Mouse (Mus musculus): Measurements from ENCODE around the gene Rab28.
A peak's percentile ranks its signal among the peaks of the same experiment; 100 is the strongest.
"Not testable (repeated sequence)": the region's sequence is repeated elsewhere in the genome, so short reads cannot be mapped to it uniquely, and the experiment has no call there.

Rab28 gene

DNA sequence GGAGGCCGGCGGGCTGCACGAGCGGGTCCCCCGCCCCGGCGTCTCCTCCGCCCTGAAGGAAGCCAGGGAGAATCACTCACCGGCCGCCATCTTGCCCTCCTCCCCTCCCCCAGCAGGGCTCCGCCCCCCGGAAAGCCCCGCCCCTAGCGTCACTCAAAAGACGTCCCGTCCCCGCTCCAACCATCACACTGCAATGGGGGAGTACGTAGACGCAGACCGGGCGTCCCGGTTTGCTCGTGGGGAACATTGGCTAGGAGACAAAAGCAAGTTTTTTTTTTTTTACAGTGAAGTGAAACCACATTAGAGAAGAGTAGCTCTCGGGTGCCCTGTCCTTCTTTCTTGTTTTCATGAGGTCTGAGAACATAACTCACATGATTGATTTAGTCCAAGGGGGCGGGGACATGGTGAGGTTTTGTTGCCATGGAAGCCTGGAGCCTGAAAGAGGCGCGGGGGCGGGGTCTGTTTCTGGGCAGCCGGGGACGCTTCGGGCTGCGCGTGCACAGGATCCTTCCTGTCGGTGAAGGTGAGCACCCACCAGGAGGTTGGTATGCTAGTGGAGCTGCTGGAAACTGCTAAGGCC lies at the start of gene Rab28:
Rab28 (minus strand) TSS at position 107 of the 580 bp plus-strand sequence.
- DNase-seq (ENCODE audit: low spot score in 2 of 2) = peak; percentile 95

DNA sequence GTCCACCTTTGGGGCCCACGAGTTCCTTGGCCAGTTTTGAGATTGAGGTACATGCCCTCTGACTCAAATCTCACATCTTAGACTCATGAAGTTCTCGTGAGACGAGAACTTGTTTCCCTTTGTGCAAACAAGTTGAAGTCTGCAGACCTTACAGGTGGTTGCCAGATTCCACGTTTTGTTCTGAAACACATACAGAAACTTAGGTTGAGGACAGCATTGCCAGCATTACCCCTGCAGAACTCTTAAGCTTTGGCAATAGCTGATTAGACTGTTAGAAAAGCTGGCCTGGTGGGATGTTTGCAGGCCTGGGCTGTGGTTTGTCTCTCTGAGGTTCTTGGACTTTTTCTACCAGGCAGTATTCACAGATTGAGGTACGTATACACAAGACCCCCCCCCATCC lies 49.4 kb upstream of the Rab28 start:
- no peak for DNase-seq (ENCODE audit: low spot score in 2 of 2)

DNA sequence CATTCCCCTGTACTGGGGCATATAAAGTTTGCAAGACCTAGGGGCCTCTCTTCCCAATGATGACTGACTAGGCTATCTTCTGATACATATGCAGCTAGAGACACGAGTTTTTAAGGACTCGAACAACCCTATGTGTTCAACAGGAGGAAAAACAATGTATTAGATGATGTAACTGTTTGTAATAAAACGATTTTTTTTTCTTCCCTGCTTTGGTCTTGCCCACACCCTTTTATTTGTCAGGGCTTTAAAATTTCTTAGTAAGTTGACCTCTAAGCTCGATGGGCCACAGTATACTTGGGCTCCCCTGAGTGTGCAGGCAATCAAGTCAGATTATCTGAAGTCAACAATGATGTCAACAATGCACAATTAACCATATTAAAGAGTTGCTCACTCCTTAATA lies 48.4 kb upstream of the Rab28 start:
- DNase-seq (ENCODE audit: low spot score in 2 of 2) = no peak

DNA sequence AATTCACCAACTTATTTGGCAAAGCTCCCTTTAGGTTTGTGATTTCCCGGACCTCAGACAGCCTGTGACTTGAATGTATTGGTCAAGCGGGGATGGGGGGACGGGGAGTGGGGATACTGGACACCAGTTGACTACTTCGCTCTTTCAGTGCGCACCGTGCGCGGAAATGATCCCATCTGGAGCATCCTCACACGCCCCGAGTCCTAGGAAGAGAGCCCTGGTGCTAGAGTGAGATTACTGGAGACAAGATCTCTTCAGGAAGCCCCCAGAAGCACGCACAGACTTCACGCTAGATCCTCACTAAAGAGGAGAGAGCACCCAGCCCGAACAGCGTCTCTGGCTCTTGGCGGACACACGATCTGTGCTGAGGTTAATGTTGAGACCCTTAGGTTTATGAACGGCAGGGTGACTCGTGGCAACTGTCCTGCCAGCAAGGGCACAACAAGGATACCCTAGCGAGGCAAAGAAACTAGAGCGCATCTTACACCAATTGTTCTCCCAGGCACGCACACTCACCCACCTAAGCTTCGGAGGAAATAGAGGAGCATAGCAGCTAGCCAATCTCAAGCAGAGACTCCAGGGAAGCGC lies 47.5 kb upstream of the Rab28 start:
- no peak for DNase-seq (ENCODE audit: low spot score in 2 of 2)

DNA sequence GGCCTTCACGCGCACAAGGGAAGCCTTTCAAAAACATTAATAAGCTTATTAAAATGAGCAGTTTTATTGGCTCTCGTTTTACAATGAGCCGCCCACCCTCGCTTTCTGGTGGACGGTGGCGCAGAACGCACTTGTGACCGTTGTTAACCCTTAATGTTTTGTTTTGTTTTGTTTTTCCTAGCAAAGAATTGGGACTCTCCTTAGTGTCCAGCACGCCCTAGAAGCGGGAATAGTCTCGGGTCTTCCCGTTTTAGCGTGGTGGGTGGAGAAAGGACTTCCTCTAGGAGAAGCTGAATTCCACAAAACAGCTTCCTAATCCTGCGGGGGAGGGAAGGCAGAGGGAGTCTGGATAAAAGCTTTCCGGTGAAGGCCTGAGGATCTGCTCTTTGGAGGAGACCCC lies 46.9 kb upstream of the Rab28 start:
- DNase-seq (ENCODE audit: low spot score in 2 of 2) = no peak

DNA sequence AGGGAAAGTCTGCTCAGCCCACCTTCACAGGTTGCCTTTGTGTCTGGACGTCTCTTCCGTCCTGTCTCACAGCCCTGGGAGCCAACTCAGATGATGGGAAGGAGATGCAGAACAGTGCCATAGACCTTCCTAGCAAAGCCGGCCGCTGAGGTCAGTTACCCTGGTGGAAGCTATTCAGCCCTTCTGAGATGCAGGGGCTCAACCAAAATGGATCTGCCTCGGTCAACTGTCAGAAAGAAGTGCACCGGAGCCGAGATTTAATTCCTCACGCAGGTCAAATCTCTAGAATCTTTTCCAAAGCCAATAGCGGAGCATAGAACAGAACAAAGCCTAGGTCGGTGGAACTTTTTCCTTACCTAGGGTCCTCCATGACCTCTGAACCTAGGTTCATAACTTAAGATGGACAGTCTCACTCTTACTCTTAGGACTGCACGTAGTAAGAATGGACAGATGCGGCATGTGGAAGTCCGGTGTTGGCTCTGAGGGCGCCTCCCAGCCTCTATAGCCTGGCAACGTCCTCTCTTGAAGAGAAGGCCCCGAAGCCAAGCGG lies 46.3 kb upstream of the Rab28 start:
- DNase-seq (ENCODE audit: low spot score in 2 of 2) = no peak

DNA sequence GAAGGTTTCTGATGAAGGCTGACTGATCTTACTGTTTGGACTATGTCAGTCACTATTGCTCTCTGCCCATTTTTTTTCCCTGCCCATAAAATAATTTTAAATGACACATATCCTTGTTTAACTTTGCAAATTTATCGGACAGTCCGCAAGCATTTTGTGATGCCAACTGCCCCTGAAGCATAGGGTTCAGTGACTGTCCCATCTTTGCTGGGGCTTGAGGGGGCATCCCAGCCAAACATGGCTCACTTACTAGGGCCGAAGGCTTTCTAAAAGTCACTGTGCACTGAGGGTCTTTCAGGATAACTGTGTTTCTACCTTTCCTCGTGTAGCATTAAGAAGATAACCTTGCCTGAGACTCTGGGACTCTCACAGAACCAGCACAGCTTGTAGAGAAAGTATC lies 44.8 kb upstream of the Rab28 start:
- no peak for DNase-seq (ENCODE audit: low spot score in 2 of 2)

DNA sequence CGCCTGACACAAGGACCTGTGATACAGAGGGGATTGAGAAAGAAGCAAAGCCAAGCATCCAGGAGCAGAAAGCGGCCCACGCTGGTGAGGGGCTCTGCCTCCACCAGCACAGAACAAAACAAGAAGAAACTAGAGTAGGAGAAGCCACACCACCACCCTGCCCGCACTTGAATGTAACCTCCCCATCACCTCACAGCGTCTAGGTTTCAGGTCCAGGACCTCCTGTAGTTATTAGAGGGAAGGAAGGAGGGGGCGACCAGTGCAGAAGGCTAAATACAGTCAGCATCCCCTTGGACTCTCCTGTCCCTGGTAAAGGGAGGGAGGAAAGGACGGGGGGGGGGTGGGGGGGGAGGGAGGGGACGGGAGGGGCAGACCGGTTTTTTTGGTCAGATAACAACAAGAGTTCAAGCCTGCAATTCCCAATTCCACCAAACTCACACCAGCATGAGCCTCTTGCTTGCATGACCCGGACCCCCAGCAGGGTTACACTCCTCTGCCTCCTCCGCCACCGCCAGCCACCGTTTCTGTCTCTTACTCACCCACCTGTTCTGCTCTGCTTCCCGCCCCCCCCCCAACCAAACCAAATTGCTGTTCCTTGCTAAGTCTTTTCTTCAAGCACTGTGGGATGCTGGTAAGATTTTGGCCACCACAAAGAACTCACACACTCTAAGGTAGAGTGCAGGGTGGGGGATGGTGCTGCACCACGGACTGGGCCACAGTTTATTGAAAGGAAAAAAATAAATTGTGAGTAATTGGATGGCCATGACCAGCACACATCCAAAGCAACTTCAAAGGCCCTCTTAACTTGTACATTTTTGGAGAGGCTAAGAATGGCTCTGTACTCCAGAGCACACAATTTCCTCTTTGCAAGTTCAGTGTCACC lies 37.2 kb upstream of the Rab28 start:
- DNase-seq (ENCODE audit: low spot score in 2 of 2) = no peak

DNA sequence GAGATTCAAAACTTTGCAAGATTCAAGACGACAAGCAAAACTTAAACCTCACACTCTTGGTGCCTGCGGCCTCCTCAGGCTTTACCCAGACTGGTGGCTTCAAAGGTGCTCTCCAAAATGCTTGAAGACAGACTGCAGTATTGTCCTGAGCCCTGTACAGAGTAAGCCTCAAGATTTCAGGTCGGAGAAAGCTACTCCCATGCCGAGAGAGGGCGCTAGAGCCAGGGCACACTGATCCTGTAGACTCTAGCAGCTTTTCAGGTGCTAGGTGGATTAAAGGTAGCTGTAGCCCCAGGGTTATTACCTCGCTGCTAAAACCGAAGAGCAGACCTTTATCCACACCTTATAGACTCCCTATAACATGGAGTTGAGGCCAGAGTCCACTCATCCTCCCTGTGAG lies 36.3 kb upstream of the Rab28 start:
- no peak for DNase-seq (ENCODE audit: low spot score in 2 of 2)

DNA sequence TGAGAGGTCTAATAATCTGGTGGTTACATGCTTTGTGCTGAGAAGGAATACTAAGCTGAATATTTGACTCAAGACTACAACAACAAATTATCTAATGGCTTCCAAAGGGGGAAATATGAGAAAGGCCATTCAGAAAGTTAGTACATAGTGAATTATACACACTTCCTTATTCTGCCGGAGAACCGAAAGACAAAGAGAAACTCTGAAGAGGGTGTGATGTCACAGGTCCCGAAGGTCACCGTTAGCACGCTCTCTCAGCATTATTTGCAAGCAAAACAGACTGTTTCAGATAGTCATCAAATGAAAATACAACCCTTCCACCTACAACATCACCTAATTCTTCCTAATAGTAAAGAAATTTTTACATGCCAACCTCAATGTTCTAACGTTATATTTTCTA lies 30.9 kb upstream of the Rab28 start:
- no peak for DNase-seq (ENCODE audit: low spot score in 2 of 2)

DNA sequence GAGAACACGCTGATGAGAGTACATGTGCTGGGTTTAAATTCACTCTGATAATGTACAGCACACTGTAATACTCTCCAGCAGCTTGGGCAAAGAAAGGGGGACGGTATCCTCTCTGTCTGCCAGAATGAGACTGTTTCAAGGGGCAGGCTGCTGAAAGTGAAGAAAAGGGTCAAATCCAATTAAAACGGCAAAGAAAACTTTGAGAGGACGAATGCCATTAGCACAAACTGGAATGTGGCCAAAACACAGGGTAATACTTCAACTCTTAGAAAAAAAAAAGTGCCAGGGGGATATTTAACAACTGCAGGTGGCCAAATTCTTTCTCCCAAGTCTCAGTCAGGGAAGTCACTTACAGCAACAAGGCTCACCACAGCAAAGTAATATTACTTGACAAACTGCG lies 29.1 kb upstream of the Rab28 start:
- DNase-seq (ENCODE audit: low spot score in 2 of 2) = no peak

DNA sequence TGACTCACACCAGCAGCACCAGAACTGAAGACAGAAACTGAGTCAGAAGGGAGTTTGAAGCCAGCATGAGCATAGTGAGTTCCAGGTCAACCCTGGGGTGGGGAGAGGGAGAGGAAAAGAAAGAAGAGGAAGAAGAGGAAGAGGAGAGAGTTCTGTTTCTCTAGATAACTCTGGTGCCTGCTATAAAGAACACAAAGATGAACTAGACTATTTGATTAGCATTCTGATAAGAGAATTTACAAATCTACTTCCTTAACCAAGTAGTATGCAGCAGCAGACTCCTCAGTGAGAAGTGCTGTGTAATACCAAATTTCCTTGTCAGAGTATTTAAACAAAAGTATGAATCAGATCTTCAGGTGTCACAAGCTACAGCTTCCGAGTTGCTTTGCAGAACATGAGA lies 19.1 kb upstream of the Rab28 start:
- DNase-seq (ENCODE audit: low spot score in 2 of 2) = no peak

DNA sequence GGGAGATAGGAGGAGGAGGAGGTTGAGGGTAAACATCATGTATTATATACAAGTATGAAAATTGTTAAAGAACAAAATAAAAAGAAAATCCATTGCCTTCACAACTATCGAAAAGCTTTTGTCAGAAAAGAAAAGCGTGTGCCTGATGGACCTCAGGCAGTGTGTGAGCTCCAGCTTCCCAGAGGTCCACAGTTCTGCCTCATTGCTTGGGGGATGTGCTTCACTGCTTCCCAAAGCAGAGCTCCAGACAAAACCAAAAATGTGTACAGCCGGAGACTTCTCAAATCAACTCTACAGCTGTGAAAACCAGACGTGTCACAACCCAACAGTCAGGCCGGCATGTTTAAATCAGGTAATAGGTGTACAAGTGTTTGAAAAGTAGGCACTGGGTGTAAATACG lies 17.6 kb upstream of the Rab28 start:
- no peak for DNase-seq (ENCODE audit: low spot score in 2 of 2)

DNA sequence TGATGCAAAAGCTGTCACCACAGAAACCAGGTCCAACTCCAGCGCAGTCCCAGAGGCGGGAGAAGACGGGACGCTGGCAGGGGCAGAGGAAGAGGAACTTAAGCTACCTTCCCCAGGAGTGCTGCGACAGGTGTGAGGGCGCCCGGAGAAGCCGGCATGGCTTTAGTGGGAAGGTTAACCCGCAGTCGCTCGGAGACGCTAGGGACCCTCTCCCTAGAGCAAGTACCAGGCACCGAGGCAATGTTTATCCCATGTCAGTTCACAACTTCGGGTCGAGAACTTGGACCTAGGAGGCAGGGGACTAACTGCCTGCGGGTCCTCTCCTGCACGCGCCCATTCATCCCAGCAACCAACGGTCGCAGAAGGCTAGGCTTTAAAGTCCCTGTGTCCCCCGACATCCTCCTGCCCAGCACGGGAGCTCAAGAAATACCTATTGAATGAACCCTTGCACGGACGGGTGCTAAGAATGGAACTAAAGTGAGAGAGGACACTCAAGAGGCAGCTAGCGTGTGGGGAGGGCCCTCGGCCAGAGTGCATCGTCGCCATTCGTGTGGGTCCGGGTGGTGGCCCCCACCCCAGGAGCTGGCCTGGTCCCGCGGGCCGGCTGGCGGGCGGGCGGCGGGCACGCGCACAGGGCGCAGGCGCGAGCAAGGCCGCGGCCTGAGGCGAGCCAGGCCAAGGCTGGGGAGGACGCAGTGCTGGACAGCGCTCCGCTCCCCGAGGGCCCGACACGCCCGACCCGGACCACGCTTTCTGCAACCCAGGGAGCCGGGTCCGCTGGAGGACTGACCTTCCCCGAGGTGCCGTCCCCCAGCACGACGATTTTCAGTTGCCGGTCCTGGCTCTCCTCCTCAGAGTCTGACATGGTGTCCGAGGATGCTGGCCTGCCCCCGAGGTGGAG lies 592 bp downstream of the Rab28 start:
- DNase-seq (ENCODE audit: low spot score in 2 of 2) = peak; percentile 20 to 32

DNA sequence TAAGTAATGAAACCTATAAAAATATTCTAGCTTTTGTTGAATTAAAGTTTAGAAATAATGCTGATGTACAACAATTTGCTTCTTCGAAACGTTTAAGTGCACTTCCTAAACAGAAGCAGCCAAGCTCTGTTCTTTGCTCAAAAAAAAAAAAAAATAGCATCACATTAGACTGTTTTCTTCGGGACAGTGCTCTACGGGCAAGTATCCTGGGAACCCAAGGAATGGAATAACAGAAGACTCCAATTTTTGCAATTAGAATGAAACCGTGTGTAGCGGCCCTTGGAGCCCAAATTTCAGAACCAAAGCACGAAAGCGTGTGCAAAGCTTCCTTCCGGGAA lies 1.2 kb downstream of the Rab28 start:
- no peak for DNase-seq (ENCODE audit: low spot score in 2 of 2)

DNA sequence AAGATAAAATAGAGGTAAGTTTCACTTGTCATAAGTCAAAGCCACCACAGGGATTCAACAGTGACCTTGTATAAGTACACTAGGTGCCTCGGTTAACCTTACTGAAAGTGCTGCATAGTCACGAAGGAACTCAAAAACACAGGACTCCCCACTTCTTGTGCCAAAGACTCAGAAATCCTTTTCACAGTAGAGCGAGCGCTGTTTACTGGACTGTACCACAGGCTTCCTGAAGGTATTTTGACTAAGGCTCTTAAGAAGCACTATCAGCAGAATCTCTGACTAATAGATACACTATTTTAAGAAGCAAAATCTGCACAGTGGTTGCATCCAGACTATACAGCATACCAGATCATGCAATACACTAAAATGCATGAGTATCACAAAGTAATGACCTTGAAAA lies 6.9 kb downstream of the Rab28 start:
- DNase-seq (ENCODE audit: low spot score in 2 of 2) = not testable (repeated sequence)

DNA sequence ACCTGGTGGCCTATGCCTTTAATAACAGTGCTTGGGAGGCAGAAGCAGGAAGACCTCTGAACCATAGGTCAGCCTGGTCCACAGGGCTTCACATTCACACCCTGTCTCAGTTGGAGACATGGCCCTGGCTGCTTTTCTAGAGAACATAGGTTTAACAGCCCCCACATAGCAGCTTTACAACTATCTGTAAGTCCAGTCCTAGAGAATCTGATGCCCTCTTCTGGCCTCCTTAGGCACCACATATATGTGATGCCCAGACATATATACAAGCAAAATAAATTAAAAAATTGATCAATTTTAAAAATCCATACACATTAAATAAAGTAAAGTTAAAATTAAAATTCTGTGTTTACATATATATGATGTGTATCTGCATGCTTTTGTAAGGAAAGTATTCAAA lies 10.0 kb downstream of the Rab28 start:
- no peak for DNase-seq (ENCODE audit: low spot score in 2 of 2)

DNA sequence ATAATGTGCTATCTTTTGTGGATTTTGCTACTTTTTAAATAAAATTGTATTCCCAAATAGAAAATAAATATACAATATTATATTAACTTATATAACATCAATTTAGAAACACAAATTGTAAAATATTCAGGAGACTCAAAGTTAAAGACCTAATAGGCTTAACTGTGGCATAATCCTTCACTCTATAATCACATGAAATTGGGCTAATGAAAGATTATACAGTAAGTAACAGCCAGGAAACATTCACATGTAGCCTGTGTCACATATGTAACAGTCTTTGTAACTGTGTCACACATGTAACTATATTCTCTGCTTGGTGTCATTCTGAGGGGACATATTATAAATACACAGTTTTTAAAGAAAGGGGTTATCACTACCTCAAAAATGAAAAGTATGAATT lies 22.9 kb downstream of the Rab28 start:
- DNase-seq (ENCODE audit: low spot score in 2 of 2) = no peak

DNA sequence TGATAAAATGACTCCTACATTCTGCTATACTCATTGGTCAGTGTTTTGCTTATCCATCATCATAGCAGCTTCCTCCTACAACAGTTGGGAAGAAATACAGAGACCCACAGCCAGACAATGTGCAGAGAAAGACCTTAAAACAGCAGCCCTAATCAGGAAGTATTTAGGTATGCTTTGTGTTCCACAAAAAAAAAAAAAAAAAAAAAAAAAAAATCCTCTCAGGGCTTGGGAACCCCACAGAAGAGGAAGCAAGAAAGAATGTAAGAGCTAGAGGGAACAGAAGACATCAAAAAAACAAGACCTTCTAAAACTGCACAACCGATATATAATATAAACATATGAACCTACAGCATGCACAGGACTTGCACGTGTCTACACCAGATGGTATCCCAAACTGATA lies 24.0 kb downstream of the Rab28 start:
- no peak for DNase-seq (ENCODE audit: low spot score in 2 of 2)

DNA sequence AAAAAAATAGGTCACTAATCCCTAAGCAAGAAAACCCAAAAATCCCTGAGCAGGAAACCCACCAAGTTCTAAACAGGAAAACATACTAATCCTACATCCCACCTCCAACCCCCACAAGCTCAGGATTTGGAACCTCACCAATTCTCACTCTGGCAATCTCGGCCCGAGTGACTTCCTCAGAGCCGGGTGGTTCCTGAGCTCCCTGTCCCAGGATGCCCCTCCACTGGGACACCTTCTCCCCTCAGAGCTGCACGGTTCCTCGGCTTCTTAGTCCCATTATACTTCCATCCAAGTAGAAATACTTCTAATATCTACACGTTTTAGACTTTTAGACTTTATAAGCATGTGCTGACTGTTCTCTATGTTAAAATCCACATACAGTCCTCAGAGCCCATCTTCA lies 41.9 kb downstream of the Rab28 start:
- DNase-seq (ENCODE audit: low spot score in 2 of 2) = no peak

DNA sequence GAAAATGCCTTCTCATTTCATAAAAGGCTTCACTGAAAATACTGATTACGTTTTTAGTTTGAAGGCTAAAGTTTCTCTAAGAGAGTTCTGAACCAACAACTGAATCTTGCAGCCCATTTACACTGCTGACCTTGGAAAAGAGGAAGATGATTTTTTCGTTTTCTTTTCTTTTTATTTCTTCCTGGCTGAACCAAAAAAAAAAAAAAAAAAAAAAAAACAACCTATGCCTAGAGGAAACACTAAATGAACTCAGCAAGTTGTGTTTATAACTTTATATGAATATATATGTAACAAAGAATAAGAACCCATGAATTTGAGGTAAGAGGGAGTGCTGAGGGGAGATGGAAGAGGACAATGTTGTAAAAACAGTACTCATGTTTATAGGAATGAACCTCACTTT lies 71.2 kb downstream of the Rab28 start:
- no peak for DNase-seq (ENCODE audit: low spot score in 2 of 2)

All from right cerebral cortex, postnatal 36 days (tissue).